Mouse (Mus musculus) telencephalon, adult 2 months (tissue): ENCODE results near the gene Atp5j2.
"Not testable (repeated sequence)": the region's sequence is repeated elsewhere in the genome, so short reads cannot be mapped to it uniquely, and the experiment has no call there.

Experiments
- DNase-seq: peaks from one replicate; pipeline ENCODE4 v3.0.0-alpha.2; 2011; ENCODE audit warnings: low read depth, low spot score

The Atp5j2 gene

GRCm38 (mm10) chr5:145191962-145192361, at the start of gene Atp5j2:
Gene Atp5j2, minus strand, starts transcription at chr5:145192062.
- DNase-seq: no peak

- no peak for DNase-seq
These were observed 42.8 kb upstream of the Atp5j2 start for GRCm38 (mm10) chr5:145234636-145235035.

- no peak for DNase-seq
These were observed 40.1 kb upstream of the Atp5j2 start for GRCm38 (mm10) chr5:145231893-145232411.

GRCm38 (mm10) chr5:145231367-145231871, 39.6 kb upstream of the Atp5j2 start, which contains the start of gene Zfp655:
Gene Zfp655, plus strand, starts transcription at chr5:145231715.
- peak; percentile 96 for DNase-seq

GRCm38 (mm10) chr5:145230641-145231040, 38.8 kb upstream of the Atp5j2 start:
- DNase-seq: no peak

- DNase-seq: not testable (repeated sequence)
These were observed 37.4 kb upstream of the Atp5j2 start for GRCm38 (mm10) chr5:145229283-145229682.

- DNase-seq: no peak
These were observed 34.6 kb upstream of the Atp5j2 start for GRCm38 (mm10) chr5:145226453-145226852.

- DNase-seq: no peak
These were observed 31.5 kb upstream of the Atp5j2 start for GRCm38 (mm10) chr5:145223395-145223794.

- DNase-seq: no peak
These were observed 31.0 kb upstream of the Atp5j2 start for GRCm38 (mm10) chr5:145222840-145223239.

- DNase-seq: no peak
These were observed 28.1 kb upstream of the Atp5j2 start for GRCm38 (mm10) chr5:145219981-145220380.

- DNase-seq: no peak
These were observed 26.8 kb upstream of the Atp5j2 start for GRCm38 (mm10) chr5:145218671-145219070.

- DNase-seq: no peak
These were observed 26.3 kb upstream of the Atp5j2 start for GRCm38 (mm10) chr5:145218206-145218605.

- no peak for DNase-seq
These were observed 25.9 kb upstream of the Atp5j2 start for GRCm38 (mm10) chr5:145217746-145218145.

- no peak for DNase-seq
These were observed 22.8 kb upstream of the Atp5j2 start for GRCm38 (mm10) chr5:145214679-145215078.

GRCm38 (mm10) chr5:145213505-145213904, 21.6 kb upstream of the Atp5j2 start:
- no peak for DNase-seq

GRCm38 (mm10) chr5:145212216-145212615, 20.4 kb upstream of the Atp5j2 start:
- DNase-seq: no peak

GRCm38 (mm10) chr5:145211340-145211739, 19.5 kb upstream of the Atp5j2 start:
- no peak for DNase-seq

GRCm38 (mm10) chr5:145208391-145208790, 16.5 kb upstream of the Atp5j2 start:
- DNase-seq: not testable (repeated sequence)

- DNase-seq: no peak
These were observed 16.1 kb upstream of the Atp5j2 start for GRCm38 (mm10) chr5:145207954-145208353.

- no peak for DNase-seq
These were observed 15.5 kb upstream of the Atp5j2 start for GRCm38 (mm10) chr5:145207385-145207784.

- DNase-seq: no peak
These were observed 13.2 kb upstream of the Atp5j2 start for GRCm38 (mm10) chr5:145205041-145205440.

- DNase-seq: peak; percentile 99
These were observed 12.3 kb upstream of the Atp5j2 start, which contains the start of gene Zkscan5 for GRCm38 (mm10) chr5:145203936-145204691. Gene Zkscan5, plus strand, starts transcription at chr5:145204562.

GRCm38 (mm10) chr5:145202446-145202845, 10.6 kb upstream of the Atp5j2 start:
- DNase-seq: no peak
